Mouse (Mus musculus): ENCODE data around the gene Pde4a. TPM values are rescaled to one million over a fixed set of nuclear protein-coding genes. Genes with fewer than 3 reads are reported as not detected.

Gene Pde4a
- total RNA-seq (2021) = 10 to 100 TPM in 1 of 2 experiments, 1 to 10 TPM in 1; 6.2 to 13.3 TPM
- long read RNA-seq, experiment 1, full-length matches to known transcripts = 3 of 8 reads
- long read RNA-seq, experiment 1, partial matches to known transcripts = 1 of 8 reads
- long read RNA-seq, experiment 1, other reads (novel, unspliced or antisense) = 4 of 8 reads
- long read RNA-seq, experiment 2, full-length matches to known transcripts = 7 of 18 reads
- long read RNA-seq, experiment 2, partial matches to known transcripts = 1 of 18 reads
- long read RNA-seq, experiment 2, other reads (novel, unspliced or antisense) = 10 of 18 reads

GRCm38 (mm10) chr9:21165041-21165951, at the start of gene Pde4a:
Gene Pde4a, plus strand, starts transcription at chr9:21165714.
- DNase-seq (ENCODE audit: low spot score in 2 of 2) = peak in 1 of 2 experiments; percentile 33

DNA sequence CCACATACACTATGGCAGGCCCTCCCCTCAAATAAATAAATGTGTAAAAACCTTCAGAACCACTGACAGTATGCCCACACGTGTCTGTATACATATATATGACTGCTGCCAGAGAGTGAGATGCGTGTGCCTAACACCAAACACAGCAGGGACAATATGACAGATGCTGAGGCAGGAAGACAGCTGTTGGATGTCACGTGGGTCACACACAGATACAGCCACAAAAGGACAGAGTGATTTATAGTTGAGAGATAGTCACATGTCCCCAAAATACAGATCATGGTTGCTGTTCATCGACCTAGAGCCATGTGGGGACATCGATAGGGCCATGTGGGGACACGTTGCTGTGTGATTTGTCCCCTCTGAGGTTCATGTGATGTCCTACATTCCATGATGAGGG, 48.4 kb upstream of the Pde4a start:
- no peak for DNase-seq (ENCODE audit: low spot score in 2 of 2)

- no peak for DNase-seq (ENCODE audit: low spot score in 2 of 2)
Observed at GRCm38 (mm10) chr9:21121483-21121882, 44.0 kb upstream of the Pde4a start.

DNA sequence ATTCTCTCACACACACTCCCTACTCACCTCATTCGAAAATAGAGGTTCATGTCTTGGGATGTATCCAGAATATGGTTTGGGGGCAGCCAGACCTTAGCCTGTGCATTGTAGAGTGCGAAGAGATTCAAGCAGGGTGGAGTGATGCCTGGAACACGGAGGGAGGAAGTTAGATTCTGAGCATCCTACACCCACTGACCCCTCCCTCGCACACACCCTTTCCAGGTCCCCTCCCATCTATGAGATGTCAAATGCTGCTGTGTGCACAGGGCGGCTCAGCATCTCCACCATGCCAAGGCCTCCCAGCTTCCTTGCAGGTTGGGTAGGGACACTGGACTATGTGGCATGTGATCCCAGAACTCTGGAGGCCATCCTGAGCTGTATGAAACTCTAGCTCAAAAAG, 40.7 kb upstream of the Pde4a start:
- DNase-seq (ENCODE audit: low spot score in 2 of 2) = no peak

DNA sequence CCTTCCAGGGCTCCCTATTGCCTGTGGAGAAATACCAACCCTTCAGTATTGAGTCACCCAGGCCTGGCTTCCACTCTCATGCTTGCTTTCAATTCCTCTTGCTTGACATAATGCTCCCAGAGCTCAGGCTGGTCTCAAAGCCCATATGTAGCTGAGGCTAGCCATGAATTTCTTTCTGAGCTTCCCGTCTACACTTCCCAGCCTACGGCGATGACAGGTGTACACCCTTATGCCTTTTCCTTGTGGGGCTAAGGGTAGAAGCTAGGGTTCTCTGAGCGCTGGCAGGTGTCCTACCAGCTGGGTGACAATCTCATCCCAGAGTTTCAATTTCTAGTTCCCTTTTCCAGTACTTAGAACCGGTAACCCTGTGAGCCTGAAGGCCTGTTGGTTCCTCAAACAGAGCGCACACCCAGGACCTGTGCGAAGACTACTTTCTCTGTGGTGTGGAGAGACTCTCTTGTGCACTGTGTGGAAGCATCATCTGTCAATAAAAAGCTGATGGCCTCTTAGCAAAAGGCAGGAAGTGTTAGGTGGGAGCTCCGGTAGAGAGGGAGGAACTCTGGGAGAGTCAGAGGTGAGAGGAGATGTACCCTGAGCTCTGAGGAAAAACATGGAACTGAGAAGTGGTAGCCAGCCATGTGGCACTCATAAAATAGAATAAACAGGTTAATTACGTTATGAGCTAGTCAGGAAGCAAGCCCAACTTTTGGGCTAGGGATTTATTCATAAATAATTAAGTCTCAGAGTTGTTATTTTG, 39.8 kb upstream of the Pde4a start:
- DNase-seq (ENCODE audit: low spot score in 2 of 2) = no peak

- no peak for DNase-seq (ENCODE audit: low spot score in 2 of 2)
Observed at GRCm38 (mm10) chr9:21126259-21126627, 39.3 kb upstream of the Pde4a start.

- peak; percentile 80 for DNase-seq (ENCODE audit: low spot score in 2 of 2)
Observed at GRCm38 (mm10) chr9:21131059-21131956, 34.2 kb upstream of the Pde4a start, which contains the start of gene Tyk2. Gene Tyk2, minus strand, starts transcription at chr9:21131243.

DNA sequence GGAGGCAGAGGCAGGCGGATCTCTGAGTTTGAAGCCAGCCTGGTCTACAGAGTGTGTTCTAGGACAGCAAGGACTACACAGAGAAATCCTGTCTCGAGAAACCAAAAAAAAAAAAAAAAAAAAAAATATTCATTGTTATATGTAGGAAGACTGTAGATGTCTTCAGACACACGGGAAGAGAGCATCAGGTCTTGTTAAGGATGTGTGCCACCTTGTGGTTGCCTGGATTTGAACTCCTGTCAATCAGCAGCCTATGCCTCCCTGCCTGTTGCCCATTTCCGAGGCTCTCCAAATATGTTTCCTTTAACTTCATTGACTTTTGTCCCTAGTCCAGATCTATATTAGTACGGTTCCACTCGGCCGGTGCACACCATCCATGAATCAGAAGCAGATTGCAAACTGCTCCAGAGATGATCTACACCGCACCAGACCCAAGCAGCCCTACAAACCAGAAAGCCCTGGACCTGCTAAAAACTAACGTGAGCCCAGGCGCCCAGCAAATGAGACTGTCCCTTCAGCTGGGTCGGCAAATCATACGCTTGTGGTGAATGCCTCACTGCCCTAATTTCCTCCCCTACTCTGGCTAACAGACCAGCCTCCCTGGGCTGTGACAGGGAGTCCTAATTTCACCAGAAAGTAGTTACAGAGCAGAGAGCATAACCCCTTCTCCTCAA, 33.3 kb upstream of the Pde4a start:
- DNase-seq (ENCODE audit: low spot score in 2 of 2) = no peak

DNA sequence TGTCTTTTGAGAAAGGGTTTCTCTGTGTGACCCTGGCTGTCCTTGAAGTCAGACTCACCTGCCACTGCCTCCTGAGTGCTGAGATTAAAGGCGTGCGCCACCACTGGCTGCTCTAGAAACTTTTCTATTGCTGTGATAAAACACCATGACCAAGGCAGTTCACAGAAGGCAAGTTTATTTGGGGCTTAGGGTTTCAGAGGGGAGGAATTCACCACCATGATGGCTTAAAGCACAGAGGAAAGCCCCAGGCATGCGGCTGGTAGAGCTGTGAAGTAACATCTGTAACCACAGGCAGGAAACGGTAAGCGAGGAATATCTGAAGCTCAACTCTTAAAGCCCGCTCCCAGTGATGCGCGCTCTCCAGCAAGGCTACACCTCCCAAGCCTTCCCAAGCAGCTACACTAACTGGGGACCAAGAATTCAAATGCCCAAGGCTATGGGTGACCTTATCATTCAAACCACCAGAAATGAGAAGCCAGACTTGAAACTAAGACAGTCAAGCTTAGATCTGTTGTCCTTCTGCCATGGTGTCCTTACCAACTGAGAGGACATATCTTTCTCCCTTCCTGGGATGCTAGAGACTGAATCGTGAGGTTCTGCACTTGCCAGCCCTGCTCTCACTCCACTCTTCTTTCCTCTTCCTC, 32.3 kb upstream of the Pde4a start:
- DNase-seq (ENCODE audit: low spot score in 2 of 2) = no peak

- DNase-seq (ENCODE audit: low spot score in 2 of 2) = no peak
Observed at GRCm38 (mm10) chr9:21134595-21135328, 30.8 kb upstream of the Pde4a start.

DNA sequence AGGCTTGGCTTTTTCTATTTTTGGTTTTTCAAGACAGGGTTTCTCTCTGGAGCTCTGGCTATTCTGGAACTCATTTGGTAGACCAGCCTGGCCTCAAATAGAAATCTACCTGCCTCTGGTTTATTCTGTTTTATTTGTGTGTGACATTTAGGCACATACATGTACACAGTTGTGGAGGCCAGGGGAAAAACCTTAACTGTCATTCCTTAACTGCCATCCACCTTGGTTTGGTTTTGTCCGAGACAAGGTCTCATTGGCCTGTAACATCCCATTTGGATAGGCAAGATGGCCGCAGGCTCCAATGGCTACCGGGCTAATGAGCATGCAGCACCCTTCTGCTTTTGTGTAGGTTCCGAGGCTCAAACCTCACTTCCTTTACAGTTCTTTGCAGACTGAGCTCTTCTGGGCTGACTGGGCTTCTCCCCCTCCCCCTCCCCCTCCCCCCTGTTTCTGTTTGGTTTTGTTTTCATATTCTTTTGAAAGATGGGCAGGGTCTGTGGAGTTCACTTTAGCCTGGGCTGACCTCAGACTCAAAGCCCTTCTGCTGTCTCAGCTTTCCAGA, 30.1 kb upstream of the Pde4a start:
- DNase-seq (ENCODE audit: low spot score in 2 of 2) = no peak

GRCm38 (mm10) chr9:21135941-21136381, 29.6 kb upstream of the Pde4a start:
- DNase-seq (ENCODE audit: low spot score in 2 of 2) = no peak

DNA sequence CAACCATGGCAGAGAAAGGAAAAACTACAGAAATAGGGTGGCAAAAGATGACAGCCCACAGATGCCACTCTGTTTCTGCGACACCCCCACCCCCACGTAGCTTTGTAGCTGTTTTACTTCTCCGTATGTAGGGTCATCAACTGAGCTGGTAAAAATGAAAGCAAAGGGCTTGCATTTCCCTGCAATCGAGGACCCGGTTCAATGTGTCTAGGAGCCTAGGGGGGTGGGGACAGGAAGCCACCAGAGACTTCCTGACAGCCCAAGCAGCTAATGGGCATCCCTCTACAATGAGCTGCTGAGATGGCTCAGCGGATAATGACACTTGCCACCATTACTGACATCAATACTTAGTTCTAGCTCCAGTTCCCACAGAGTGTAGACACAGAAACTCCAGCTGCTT, 29.1 kb upstream of the Pde4a start:
- no peak for DNase-seq (ENCODE audit: low spot score in 2 of 2)

DNA sequence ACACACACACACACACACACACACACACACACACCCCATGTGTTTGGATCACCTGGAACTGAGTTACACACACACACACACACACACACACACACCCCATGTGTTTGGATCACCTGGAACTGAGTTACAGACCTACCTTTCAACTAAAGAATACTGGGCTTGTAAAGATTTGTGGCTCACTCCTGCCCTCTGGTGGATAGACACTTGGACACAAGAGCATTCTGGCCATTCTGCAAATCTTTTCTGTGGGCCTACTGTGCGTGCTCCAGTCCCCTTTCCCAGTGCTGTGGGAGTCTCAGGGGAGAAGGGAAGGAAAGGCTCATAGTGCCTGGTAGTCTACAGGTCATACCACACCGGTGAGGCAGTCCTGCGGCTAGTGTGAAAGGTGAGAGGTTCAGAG, 28.3 kb upstream of the Pde4a start:
- DNase-seq (ENCODE audit: low spot score in 2 of 2) = peak; percentile 48 to 66

DNA sequence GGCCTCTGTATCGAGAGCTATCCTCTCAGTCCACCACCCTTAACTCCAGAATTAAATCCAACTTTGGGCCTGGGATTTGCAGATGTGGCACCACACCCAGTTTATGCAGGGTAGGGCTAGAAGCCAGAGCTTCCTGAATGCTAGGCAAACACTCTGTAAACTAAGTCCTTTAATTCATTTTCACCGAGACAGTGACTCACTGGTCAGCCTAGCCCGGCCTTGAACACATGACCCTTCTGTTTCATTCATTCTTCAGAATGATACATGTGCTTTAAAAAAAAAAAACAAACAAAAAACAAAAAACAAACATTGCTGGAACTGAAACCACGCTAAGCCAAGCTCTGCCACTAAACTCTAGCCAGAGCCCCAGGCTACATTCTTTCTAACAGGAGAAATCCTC, 27.1 kb upstream of the Pde4a start:
- no peak for DNase-seq (ENCODE audit: low spot score in 2 of 2)

- no peak for DNase-seq (ENCODE audit: low spot score in 2 of 2)
Observed at GRCm38 (mm10) chr9:21141922-21142321, 23.6 kb upstream of the Pde4a start.

- no peak for DNase-seq (ENCODE audit: low spot score in 2 of 2)
Observed at GRCm38 (mm10) chr9:21144361-21144760, 21.2 kb upstream of the Pde4a start.

DNA sequence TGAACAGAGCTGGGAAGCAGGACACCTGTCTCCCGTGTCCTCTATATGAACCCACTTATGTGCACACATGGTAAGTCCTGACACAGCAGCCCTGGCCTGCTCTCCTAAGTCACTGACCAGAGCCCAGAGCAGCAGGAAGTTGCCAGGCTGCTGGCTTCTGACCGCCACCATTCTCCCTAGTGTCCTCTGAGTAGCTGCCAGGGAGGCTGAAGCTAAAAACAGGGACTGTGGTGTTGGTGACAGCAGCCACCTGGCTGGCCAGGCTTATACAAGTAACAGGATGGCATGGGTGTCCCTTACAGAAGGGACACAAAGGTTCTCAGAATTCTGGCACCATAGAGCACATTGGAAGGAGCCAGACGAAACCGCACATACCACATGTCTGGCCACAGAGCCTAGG, 20.1 kb upstream of the Pde4a start:
- DNase-seq (ENCODE audit: low spot score in 2 of 2) = no peak

Measured in adrenal gland, adult 18-20 months (tissue).